Mouse (Mus musculus) layer of hippocampus, postnatal 25 days (tissue): ENCODE measurements around the gene Astn2. TPM values are rescaled to one million over a fixed set of nuclear protein-coding genes. Genes with fewer than 3 reads are reported as not detected.

Experiments used
- DNase-seq, 2 experiments: peaks; one replicate each; pipeline ENCODE4 v3.0.0; 2022; ENCODE audit warnings: mixed read lengths in 2 of 2, low spot score in 1 of 2; ENCODE audit errors: extremely low spot score in 1 of 2
- total RNA-seq, 2 experiments: library from RNA; stranded (reverse); gene quantifications; 2 replicates each; pipeline ENCODE4 v1.2.3; 2021

Astn2 gene
- total RNA-seq, 2 experiments from 2014 or later, result 23.1 to 26.2 TPM

DNA sequence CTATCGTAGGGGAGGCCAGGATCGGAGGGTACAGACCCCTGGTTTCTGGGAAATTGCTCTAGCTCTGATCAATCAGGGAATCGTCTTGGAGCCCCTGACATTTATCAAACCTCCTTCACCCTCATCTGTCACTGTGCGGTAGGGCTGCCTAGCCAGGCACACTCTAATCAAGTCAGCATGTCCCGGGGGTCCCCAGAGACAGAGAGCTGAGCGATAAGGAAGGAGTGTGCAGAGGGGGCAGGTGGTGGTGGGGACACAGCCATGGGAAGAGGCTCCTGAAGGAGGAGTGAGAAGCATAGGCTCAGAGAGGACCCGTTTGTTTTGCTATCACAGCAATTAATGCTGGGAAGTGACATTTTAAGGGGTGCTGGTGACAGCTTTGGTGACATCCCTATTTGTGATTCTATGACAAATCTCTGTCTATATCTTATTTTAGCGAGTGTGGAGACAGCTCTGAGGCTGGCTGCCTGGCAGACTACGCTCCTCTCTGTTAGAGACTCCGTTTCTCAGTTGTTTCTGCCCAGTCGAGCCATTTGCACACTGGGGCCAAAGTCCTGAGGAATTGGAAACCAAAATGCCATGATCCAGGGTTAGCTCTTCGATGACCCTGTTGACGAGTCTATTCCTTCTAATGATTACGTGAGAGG lies 228.4 kb downstream of the Astn2 start:
- no peak for DNase-seq

DNA sequence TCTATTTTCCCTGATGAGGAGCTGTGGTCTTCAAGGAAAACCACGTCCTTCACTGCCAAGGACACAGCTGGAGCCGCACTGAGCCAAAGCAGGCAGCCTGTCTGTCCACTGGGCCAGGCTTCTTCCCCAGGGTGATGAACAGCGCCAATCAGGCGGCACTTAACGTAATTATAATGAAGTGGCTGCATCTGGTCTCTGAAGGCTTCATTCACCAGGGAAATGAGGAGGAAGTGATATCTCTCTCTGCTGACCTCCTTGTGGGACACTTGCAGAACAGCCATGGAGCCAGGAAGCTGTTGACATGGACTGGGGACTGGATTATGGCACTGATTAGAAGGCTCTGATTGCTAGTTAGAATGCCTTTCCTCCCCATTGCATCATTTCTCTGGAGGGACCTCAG lies 232.8 kb downstream of the Astn2 start:
- DNase-seq, result no peak

DNA sequence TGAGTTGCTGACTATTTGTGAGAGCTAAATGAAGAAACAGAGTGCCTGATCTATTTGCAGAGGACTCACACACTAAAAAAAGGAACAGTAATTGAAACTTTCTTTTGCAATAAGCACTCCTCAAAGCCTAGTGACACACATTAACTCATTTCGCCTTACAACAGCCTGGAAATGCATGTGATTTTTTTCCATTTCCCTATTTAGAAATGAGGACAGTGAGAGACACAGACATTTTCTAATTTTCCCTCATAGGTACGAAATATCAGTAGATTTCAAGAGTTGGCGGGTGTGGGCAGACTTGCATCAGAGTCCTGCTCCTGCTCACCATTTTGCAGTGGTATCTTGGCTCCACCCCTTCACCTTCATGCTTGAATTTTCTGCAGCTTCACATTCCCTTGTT lies 233.6 kb downstream of the Astn2 start:
- DNase-seq, result no peak

DNA sequence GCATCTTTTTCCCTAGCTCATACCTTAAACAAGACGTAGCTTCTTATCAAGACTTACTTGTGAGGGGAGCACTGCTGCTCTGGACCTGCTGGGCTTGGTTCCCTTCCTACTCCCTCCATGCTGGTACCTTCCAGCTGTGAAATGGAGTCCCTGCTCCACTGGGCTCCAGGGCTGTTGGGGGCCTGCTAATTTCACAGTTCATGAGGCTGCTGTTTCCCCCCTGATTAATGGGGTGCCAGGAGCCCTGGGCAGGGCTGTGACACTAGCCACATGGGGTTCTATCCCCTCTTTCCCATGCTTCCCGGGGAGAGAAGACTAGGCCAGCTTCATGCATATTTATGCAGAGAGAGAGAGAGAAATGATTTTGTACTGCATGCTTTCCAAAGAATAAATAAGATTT lies 234.9 kb downstream of the Astn2 start:
- DNase-seq, result no peak

DNA sequence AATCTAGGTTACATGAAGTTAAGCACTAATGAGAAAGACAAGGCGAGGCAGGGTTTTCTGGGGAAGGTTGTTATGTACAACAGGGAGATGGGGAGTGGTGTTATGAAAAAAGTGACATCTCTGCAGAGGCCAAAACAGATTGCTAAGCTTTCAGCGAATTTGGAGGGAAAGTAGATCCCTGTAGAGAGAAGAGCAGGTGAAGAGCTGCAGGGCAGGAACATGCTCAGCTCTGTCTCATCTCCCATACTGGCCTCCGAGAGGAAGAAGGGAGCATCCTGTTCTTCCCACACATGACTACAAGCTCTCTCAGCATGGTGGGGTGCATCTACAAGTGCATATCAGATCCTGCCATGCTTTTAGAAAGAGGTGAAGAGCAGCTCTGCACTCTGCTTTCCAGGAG lies 245.7 kb downstream of the Astn2 start:
- DNase-seq, result no peak

DNA sequence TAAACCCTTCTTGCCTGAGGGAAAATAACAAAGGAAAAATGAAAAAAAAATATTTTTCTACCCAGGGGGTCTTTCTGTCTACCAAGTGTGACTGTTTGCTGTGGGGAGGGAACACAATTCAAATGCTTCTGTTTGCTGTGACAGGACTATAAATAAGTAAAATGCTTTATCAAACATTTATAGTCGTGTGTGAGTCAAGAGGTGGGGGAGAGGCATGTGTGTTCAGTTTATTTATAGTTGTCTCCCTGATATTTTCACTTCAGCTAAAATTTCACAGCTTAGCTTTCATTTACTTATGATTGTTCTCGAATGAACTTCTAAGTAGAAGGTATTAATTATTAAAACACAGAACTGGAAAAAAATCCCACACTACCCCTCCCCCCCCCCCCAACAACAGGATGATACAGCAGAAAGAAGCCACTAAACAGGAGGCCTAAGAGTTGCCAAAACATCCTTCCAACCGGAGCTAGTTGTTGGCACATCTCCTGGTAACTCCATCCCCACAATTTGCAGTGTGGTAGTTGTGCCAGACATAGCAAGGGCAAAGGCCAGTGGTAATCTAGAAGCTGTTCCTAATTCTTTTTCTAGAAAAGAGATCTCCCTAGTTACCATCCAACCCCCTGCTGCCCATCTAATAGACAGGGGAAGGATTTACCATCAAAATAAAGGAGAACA lies 246.8 kb downstream of the Astn2 start:
- DNase-seq, result no peak

DNA sequence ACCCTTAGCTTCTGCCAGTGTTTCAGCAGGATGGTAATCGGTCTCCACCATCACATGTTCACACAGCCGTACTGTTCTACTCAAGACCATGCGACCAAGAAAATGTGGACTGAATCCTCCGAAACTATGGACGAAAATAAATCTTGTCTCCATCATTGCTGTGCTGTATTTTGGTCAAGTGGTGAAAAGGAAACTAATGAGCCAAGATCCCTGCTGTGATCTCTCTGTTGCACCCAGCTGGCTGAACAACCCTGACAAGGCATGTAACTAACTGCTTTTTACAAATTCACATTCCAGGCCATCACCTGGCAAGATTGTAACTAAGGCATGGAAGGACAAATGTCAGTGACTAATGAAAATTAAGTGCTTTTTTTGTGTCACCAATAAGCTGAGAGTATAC lies 257.9 kb downstream of the Astn2 start:
- DNase-seq, result no peak

DNA sequence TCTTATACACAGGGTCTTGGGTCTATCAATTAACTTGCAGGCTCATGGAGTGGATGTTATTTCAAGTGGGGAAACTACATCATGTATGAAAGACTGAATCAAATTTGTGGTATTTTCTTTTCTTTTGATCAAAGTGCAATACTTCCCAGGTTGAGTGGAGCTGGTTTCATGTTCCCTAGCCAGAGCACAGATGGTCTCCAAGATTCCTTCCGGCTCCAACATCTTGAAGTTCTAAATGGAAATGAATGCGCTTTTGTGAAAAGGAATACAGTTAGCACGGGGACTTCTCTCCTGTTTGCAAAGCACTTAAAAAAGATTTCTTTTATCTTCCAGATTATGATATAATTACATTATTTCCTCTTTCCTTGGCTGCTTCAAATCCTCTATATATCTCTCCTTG lies 278.2 kb downstream of the Astn2 start:
- DNase-seq, result no peak

DNA sequence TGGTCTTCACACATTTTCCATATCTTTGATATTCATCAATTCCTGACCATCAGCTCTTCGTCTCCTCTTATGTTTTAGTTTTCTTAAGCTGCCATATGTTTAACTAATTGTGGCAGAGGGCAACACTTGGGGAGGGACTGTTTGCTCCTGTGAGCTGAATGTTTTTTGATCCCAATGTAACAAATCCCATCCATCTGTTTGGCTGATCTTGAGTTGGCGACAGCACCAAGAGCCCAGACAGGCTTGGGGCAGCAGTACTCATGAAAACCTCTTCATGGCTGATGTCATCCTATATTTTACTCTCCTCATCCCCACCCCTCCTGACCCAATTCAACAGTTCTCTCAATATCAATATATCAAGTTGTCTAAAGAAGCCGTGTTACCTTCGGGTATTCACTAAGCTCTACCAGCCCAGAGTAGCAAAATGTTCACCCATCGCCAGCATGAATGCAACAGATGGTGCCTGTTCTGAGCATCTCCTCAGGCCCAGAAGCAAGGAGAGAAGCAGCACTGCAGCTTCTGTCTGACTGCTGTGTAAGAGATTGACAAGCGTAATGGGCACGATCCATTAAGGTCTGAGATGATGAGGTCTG lies 281.5 kb downstream of the Astn2 start:
- no peak for DNase-seq

DNA sequence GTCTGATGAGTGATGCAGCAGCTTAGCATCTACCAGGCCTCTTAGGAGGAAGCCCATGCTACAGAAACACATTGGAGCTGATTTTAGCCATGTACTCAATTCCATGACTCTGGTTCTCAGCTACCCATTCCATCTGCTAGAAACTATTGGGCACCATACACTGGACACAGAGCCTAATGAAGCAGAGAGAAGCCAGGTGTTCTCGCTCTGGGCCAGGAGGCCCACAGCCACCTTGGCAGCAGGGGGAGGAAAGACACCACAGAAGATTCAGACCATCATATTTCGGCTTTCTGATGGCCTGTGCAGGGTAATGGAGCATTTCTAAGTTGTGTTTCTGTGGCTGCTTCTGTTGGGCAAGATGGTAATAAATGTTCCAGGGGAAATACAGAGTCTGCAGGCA lies 290.2 kb downstream of the Astn2 start:
- no peak for DNase-seq

DNA sequence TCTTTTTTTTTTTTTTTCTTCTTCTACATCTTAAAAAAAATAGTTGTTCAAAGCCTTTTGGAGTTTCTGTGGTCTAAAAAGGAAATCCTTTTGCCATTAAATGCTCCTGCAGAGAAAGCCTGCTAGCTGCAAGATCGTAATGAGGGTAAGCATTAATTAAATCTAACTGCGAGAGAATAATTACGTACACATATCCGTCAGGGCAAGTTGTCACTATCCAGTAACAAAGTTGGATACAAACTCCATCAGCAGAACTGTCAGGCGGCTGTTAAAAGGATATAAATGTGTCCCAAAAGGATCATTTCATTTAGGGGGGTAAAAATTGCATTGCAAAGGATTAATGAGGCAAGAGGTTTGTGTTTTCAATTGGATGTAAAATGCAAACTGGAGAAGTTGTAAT lies 302.4 kb downstream of the Astn2 start:
- no peak for DNase-seq

DNA sequence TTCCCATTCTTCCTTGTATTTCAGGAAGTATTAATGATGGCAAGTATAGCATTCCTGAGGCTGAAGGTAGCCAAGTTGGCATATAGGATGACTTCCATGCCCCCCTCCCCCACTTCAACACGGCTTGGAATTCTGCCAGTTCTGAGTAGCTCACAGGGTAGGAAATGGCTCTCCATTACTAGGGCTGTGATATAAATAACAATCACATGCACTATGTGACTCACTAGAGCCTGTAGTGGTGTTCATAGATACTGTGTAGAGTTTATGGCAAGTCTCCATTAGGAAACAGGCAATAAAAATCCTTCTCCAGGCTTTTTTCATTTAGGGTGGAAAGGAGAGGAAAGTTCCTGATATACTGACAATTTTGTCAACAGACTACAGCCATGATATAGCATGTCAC lies 306.8 kb downstream of the Astn2 start:
- no peak for DNase-seq

DNA sequence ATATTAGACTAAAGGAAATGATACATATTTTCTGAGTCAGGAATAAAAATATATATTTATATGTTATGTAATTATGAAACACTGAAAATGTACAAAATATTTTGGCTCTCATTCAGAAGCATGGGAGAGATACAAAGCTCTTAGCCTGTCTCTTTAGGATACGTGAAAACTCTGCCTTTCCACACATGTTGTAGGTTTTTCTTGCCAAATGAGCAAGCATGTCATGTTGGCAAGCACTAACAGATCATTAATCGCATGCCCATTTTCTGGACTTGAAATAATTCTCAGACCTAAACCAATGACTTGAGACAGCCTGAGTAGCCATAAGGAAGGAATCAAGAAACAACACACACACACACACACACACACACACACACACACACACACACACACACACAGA lies 308.3 kb downstream of the Astn2 start:
- no peak for DNase-seq

DNA sequence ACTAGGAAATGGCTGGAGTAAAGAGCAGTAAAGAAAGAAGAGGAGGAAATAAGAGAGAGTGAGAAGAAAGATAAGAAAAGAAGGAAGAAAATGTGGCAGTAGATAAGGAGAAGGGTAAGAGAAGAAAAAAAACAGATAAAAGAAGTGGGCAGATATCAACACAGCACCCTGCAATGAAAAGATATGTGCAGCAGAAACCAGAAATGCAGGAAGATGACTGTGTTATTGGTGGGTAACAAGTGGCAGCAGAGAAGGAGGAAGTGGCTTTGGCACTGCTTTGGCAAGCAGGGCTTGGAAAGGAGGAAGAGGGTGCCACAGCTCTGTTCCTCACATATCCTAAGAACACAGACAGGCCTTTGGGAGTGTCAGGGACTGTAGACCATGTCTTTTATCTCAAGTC lies 347.2 kb downstream of the Astn2 start:
- DNase-seq, result no peak

DNA sequence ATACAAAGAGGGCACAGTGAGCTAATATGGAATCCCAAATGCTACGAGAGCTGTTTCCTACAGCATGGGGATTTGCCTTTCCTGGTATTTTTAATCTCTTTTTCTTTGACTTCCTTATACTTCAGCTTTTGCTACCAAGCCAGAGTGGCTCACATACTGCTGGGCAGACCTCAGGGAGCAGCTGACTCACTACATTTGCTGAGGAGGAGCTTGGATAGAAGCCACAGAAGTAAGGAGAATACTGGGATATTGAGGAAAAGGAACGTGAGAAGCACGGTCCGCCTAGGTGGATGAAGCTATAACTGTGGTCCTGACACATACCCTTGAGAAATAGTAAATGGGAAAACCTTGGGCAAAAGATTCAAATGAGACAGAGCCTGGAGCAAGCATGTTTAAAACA lies 348.7 kb downstream of the Astn2 start:
- no peak for DNase-seq

DNA sequence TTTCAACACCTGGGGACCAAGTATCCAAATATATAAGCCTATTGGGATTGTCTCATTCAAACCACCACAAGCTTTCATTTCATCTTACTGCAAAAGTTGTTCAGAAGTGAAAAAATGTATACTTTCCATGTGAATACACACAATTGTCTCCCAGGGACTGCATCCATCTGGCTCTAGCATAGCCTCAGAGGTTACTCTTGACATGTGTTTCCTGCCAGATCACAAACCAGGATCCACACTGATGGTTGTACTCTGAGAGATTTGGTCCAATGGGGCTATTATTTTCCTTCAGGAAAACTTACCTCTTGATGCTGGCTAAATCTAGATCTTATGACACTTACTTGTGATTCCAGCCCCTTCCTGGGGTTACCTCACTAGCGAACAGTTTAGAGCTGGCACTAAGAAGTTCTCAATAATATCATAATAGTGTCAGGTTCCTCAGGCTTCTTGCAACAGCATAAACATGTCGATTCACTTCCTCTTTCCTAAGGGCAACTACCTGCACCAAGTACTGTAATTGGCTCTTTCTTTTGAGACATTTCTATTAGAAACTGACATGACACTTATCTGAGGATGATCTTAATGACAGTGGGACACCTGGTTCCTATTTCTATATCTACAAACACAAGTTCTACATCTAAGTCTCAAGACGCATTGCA lies 361.3 kb downstream of the Astn2 start:
- no peak for DNase-seq

DNA sequence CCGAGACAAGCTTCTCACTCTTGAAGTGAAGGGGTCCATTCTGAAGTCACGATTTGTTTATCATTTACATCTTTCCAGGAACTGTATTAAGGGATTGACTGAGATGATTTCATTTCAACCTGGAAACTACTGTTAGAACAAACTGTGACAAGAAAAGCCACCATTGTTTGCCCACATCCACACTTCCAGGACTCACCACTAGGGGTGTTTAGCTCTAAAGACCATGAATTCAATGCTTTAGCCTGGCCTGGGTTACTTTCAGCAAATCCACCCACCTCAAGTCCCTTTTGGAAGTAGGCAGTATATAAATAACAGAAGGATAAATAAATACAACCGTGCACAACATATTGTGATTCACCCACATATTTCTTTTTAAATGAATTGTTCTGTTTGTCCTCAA lies 370.6 kb downstream of the Astn2 start:
- DNase-seq, result peak in 1 of 2 experiments; percentile 24

DNA sequence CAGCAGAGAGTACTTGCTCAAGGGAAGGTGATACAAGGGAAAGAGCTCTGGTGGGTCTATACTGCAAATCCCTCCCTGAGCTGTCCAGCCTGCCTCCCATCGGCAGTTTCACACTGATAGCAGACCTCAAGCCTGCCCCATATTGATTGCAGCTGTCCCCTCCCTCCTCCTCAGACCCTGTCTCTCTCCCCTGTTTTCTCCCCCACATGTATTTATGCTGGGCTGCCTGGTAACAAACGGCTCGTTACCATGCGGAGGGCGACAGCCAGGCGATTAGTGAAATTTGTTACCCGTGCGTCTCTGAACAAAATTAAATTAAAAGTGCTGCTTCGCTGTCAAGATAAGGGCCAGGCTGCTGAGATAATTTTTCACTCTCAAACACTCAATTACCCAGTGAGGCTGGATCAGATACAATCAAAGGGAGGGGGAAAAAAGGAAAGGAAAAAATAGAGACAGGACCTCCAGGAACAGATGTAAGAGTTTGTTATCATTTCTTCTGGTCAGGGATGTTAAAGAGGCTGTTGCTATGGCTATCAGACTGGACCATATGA lies 373.0 kb downstream of the Astn2 start:
- DNase-seq, result no peak

DNA sequence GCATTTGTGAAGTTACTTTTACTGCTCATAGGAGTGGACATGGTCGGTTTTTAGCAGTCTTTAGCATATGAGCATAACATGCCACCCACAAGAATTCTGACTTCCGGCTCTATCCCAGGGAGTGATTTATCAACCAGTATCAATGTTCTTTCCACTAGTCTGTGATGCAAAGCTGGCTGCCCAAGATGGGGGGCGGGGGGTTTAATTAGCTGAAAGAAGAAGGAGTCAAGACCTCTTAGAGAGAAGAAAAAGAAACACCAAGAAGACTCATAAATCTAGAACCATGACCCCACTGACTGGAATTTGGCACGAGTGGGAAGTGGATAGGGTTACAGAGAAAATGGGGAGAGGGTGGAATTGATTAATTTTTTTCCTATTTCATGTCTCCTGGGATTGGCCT lies 374.5 kb downstream of the Astn2 start:
- DNase-seq, result no peak

DNA sequence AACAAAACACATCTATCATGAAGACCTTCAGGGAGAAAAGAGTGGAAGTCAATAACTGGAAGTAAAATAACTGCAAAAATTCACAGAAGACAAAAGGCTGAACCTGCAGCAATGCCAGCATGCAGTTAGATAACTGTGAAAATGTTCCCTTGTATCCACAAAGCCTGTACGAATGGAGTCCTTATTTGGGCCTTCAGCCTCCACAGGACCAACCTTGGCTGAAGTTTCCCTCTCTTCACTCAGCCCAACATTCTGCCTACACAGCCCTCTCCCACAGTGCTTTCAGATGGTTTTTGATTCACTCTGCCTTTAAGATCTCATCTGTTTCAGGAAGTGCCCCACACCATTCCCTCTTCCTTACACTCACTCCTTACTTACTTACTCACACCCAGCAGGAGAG lies 376.5 kb downstream of the Astn2 start:
- no peak for DNase-seq

DNA sequence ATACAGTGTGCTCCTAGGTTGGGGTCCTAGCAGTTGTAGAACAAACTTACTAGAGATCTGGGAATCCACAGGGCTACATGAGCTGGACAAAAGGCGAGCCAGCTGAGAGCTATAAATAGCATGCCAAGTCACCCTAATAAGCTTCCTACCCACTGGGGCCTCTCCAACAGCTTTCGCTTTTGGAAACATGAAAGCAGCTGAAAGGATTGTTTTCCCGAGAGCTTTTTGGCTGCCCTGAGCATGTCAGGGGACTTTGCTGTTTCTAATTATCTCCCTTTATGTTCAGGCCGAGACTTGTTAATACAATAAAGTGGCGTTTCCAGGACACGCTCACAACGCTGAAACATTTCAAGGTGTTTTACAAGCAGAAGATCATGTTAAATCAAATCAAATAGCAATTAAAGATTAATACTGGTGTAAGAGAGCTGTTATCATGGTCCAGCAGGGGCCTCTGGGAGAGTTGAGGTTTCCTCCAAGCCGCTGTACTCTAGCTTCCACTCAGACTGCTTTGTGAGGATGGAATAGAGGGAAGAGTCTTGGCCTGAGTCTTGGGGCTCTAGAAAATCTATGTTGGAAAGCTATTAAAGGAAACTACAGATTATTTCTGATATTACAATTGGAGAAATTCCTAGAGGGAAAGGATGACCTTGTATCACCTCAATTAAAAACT lies 378.9 kb downstream of the Astn2 start:
- no peak for DNase-seq
